Mouse (Mus musculus) brain, embryonic 14.5 days (tissue): ENCODE results near the gene Itga11.

Experiments used
- CTCF ChIP-seq: fragments of 200-500 bp; IDR thresholded peaks from 2 replicates; pipeline ENCODE4 v1.5.1; 2012; ENCODE audit warnings: inconsistent platforms, mild to moderate bottlenecking, moderate library complexity, borderline replicate concordance; ENCODE audit not compliant: insufficient read depth, insufficient read length; ENCODE audit errors: extremely low read depth
- POLR2A ChIP-seq: fragments of 200-500 bp; IDR thresholded peaks from 2 replicates; pipeline ENCODE4 v1.6.1; 2012; ENCODE audit warnings: mild to moderate bottlenecking, inconsistent platforms, borderline replicate concordance; ENCODE audit not compliant: poor library complexity, insufficient read depth, insufficient read length, severe bottlenecking; ENCODE audit errors: extremely low read depth

DNA sequence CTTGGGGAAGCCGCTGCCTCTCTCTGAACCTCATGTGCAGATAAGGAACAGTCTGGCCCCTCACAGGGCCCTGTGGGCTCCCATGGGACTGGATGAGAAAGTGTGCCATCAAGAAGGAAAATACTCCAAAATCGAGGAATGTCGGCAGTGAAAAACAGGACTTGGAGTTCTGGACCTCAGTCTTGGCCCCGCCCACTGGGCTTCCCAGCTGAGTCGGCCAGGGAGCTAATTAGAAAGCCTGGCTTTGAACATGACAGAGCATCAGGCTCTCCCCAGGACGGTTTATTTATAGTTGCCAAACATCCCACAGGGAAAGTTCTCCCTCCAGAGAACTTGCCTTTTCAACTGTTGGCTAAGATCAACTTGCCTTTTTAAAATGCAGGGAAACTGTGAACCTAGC, 72.0 kb downstream of the Itga11 start:
- no peak for TF ChIP-seq CTCF
- TF ChIP-seq POLR2A, result no peak
